Mouse (Mus musculus): ENCODE results near the gene Lamb1. TPM values are rescaled to one million over a fixed set of nuclear protein-coding genes. Genes with fewer than 3 reads are reported as not detected.

Gene Lamb1
- polyA plus RNA-seq, 1 experiment from 2014 or later: 39.4 TPM

DNA sequence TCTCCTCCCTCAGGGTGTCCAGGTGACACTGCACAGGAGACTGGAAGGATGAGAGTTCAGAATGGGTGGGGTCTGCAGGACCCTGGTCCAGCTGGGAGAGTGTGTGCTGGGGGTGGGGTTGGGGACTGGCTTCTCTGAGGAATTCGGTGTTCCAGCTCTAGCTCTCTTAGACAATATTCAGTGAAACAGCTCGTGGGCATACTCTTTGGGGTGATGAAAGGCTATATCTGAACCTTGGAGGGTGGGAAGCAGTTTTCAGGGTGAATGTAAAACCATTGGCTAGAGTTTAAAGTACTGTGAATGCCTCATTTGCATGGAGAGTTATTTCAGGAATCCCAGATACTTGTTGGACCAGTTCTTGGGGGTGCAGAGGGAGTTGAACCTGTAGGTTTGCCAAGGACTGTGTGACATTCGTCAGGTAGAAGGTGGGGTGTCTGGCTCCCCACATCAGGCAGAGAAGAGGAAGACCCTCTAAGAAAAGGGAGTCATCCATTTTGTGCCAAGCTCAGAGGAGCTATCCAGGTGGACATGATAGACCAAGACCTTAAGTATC, 25.9 kb upstream of the Lamb1 start:
- H3K4me1 ChIP-seq: no peaks in the 10 kb centered on the region
- no peaks in the 10 kb centered on the region; the same call in 1 of the 2 replicates for H3K27me3 ChIP-seq (replicated peaks)
- H3K36me3 ChIP-seq: no peaks in the 10 kb centered on the region
- 77% methylated on average over 3 of the region's 3 CpGs for WGBS
- no peak for ATAC-seq (ENCODE audit: low FRiP score, low read depth)
- no peak overlapping the region for H3K4me2 ChIP-seq (replicated peaks)
- H3K4me3 ChIP-seq: no peak overlapping the region
- no peak overlapping the region for H3K27ac ChIP-seq
- H3K9ac ChIP-seq: no peak overlapping the region
- H3K9me3 ChIP-seq: no peaks in the 10 kb centered on the region

- Histone ChIP-seq H3K27ac (no peak overlapping the region), H3K36me3 (no peaks in the 10 kb centered on the region), H3K4me3 (no peak overlapping the region), H3K9me3 (no peaks in the 10 kb centered on the region), H3K4me1 (no peaks in the 10 kb centered on the region), H3K27me3 (replicated peaks) (no peaks in the 10 kb centered on the region; the same call in 1 of the 2 replicates), H3K4me2 (replicated peaks) (no peak overlapping the region), H3K9ac (no peak overlapping the region)
- 83% methylated on average over 4 of the region's 4 CpGs for WGBS
- ATAC-seq (ENCODE audit: low FRiP score, low read depth): no peak
Observed at GRCm38 (mm10) chr12:31239798-31240197, 25.2 kb upstream of the Lamb1 start.

GRCm38 (mm10) chr12:31240470-31240869, 24.6 kb upstream of the Lamb1 start, which contains the start of gene Gm6993:
Gm6993 (plus strand) TSS chr12:31240770.
- WGBS: 85% methylated on average over 5 of the region's 5 CpGs
- H3K4me2 ChIP-seq (replicated peaks): no peak within 1 kb of the TSS
- no peaks in the 10 kb centered on the region for H3K9me3 ChIP-seq
- no peak for ATAC-seq (ENCODE audit: low FRiP score, low read depth)
- no peak within 1 kb of the TSS for H3K4me3 ChIP-seq
- H3K36me3 ChIP-seq: no peaks in the 10 kb centered on the region
- no peaks in the 10 kb centered on the region; the same call in 1 of the 2 replicates for H3K27me3 ChIP-seq (replicated peaks)
- no peaks in the 10 kb centered on the region for H3K4me1 ChIP-seq
- no peak within 1 kb of the TSS for H3K27ac ChIP-seq
- no peak within 1 kb of the TSS for H3K9ac ChIP-seq

DNA sequence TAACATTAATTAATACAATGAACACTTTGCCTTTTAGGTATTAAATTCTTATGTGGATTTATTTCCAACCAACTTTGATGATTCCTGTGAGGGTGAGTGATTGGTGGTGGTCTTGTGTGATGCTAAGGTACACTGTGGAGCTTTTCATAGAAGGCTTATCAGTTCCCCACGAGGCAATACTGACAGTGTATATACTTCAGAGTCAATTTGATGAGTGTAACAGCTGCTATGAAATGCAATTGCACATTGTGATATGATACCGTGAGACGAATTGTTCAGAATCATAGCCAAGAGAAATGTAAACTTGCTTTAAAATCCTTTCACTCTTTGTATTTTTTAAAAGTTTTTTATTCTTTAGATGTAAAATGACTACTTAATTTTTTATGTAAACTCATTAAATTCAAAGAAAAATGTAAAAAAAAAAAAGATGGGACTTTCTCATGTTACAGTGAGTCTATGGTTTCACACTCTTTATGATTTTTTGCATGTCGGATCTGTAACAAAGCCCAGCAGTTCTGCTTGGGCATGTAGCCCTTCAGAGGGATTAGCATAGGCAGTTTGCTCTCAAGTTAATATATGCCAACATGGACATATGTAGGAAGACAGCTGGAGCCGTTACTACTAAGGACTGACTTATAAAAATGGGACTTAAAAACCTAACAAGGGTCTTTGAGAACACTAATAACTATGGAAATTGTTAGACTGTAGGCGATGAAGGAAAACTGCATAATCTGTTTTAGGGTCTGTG, 23.3 kb upstream of the Lamb1 start:
- 83% methylated on average over 6 of the region's 6 CpGs for WGBS
- H3K27me3 ChIP-seq (replicated peaks): no peaks in the 10 kb centered on the region; the same call in 1 of the 2 replicates

DNA sequence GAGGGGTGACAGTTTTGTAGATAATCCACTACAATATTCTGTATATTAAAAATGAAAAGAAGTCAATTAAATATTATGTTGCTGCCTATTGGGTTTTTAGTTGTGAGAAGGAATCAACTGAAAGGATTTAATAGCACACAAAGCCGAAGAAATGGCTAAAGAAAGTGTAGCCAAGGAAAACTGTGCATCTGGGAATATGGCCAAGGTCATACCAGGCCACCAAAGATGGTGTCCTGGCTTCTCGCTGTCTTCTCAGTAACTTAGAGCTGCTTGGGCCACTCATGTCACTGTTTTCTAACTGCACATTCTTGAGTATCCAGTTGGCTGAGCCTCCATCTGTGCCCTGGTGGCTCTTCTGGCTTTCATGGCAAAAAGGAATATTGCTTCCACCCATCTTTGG, 21.0 kb upstream of the Lamb1 start:
- 90% methylated on average over 2 of the region's 2 CpGs for WGBS
- no peak overlapping the region for H3K9ac ChIP-seq
- H3K36me3 ChIP-seq: no peaks in the 10 kb centered on the region
- peaks cover 3% of the 10 kb centered on the region for H3K4me1 ChIP-seq
- no peak for ATAC-seq (ENCODE audit: low FRiP score, low read depth)
- no peaks in the 10 kb centered on the region; the same call in 1 of the 2 replicates for H3K27me3 ChIP-seq (replicated peaks)
- H3K4me2 ChIP-seq (replicated peaks): no peak overlapping the region
- H3K4me3 ChIP-seq: no peak overlapping the region
- no peak overlapping the region for H3K27ac ChIP-seq
- H3K9me3 ChIP-seq: no peaks in the 10 kb centered on the region

More for the DNA sequence above, 23.3 kb upstream of the Lamb1 start:
- Histone ChIP-seq H3K36me3 (no peaks in the 10 kb centered on the region), H3K27ac (no peak overlapping the region), H3K9me3 (no peaks in the 10 kb centered on the region), H3K9ac (no peak overlapping the region), H3K4me1 (no peaks in the 10 kb centered on the region), H3K4me2 (replicated peaks) (no peak overlapping the region), H3K4me3 (no peak overlapping the region)
- ATAC-seq (ENCODE audit: low FRiP score, low read depth): no peak

DNA sequence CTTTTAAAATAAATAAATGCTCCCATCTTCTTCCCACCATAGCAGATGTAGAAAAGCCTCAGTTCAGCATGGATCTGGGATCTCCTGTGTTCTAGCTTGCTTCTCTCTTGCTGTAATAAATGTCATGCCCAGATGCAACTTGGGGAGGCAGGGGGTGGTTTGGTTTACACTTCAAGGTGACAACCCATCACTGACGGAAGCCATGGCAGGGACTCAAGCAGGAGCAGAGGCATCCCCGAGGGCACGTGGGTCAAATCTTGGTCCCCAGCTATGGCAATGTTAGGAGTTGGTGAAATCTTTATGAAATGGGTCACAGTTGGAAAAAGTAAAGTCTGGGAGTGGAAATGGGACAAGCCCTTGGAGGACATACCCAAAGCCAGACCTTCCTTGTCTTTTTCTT, 20.3 kb upstream of the Lamb1 start:
- no peak overlapping the region for H3K27ac ChIP-seq
- H3K9me3 ChIP-seq: no peaks in the 10 kb centered on the region
- WGBS: 92% methylated on average over 3 of the region's 3 CpGs
- no peaks in the 10 kb centered on the region for H3K36me3 ChIP-seq
- no peaks in the 10 kb centered on the region; the same call in 1 of the 2 replicates for H3K27me3 ChIP-seq (replicated peaks)
- H3K9ac ChIP-seq: no peak overlapping the region
- no peak overlapping the region for H3K4me2 ChIP-seq (replicated peaks)
- H3K4me3 ChIP-seq: no peak overlapping the region
- peaks cover 3% of the 10 kb centered on the region for H3K4me1 ChIP-seq
- no peak for ATAC-seq (ENCODE audit: low FRiP score, low read depth)

GRCm38 (mm10) chr12:31246153-31246552, 18.9 kb upstream of the Lamb1 start:
- no peaks in the 10 kb centered on the region; the same call in 1 of the 2 replicates for H3K27me3 ChIP-seq (replicated peaks)
- no peak for ATAC-seq (ENCODE audit: low FRiP score, low read depth)
- no peak overlapping the region for H3K27ac ChIP-seq
- no peaks in the 10 kb centered on the region for H3K36me3 ChIP-seq
- no peak overlapping the region for H3K4me2 ChIP-seq (replicated peaks)
- no peak overlapping the region for H3K4me3 ChIP-seq
- no peaks in the 10 kb centered on the region for H3K9me3 ChIP-seq
- no peak overlapping the region for H3K9ac ChIP-seq
- H3K4me1 ChIP-seq: peaks cover 3% of the 10 kb centered on the region
- 61% methylated on average over 3 of the region's 3 CpGs for WGBS

GRCm38 (mm10) chr12:31246615-31247014, 18.4 kb upstream of the Lamb1 start:
- Histone ChIP-seq H3K9ac (no peak overlapping the region), H3K27me3 (replicated peaks) (no peaks in the 10 kb centered on the region; the same call in 1 of the 2 replicates), H3K4me2 (replicated peaks) (no peak overlapping the region), H3K4me3 (no peak overlapping the region), H3K4me1 (peaks cover 3% of the 10 kb centered on the region), H3K36me3 (no peaks in the 10 kb centered on the region), H3K27ac (no peak overlapping the region), H3K9me3 (no peaks in the 10 kb centered on the region)
- WGBS: 36% methylated on average over 3 of the region's 3 CpGs
- ATAC-seq (ENCODE audit: low FRiP score, low read depth): no peak

- Histone ChIP-seq H3K36me3 (no peaks in the 10 kb centered on the region), H3K27ac (no peak overlapping the region), H3K27me3 (replicated peaks) (no peaks in the 10 kb centered on the region), H3K4me3 (no peak overlapping the region), H3K9ac (no peak overlapping the region), H3K9me3 (no peaks in the 10 kb centered on the region), H3K4me2 (replicated peaks) (no peak overlapping the region), H3K4me1 (peaks cover 3% of the 10 kb centered on the region)
- no peak for ATAC-seq (ENCODE audit: low FRiP score, low read depth)
- 30% methylated on average over 3 of the region's 3 CpGs for WGBS
Observed at GRCm38 (mm10) chr12:31248165-31248564, 16.9 kb upstream of the Lamb1 start.

DNA sequence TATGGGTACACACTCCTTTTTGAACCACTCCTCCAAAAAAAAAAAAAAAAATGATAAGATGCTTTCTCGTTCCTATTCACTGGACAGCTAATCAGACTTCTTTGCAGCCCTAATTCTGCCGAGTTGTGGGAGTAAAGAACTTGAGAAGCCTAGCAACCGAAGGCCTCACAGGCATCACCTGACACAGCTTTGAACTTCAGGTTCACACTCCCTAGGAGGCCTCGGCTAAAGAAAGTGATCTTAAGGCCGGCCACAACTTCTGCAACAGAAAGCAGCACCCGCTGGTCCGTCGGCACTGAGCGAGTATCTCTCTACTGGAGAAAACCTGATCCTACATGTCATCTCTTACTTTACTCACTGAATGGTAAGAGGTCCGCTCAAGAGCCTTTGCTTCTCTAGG, 16.4 kb upstream of the Lamb1 start:
- Histone ChIP-seq H3K4me3 (no peak overlapping the region), H3K27me3 (replicated peaks) (no peaks in the 10 kb centered on the region), H3K27ac (no peak overlapping the region), H3K9ac (no peak overlapping the region), H3K9me3 (no peaks in the 10 kb centered on the region), H3K4me2 (replicated peaks) (no peak overlapping the region), H3K36me3 (no peaks in the 10 kb centered on the region), H3K4me1 (peaks cover 3% of the 10 kb centered on the region)
- ATAC-seq (ENCODE audit: low FRiP score, low read depth): no peak
- 39% methylated on average over 10 of the region's 10 CpGs for WGBS

DNA sequence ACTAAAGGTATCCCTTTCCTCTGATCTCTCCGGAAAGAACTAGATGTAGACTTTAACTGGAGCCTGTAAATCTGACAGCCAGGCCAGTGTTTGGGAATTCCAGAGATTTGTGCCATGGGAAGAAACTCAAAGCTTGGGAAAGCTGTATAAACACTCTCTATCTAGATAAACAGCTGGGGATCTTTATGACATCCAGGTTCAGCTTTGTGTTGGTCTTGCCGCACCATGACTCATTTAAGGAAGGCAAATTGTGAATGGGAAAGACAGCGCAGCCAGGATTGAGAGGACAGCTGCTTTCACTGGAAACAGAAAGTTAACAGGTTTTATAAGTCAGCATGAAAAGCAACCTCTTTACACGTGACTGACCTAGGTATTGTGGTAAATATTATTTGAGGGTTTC, 12.8 kb upstream of the Lamb1 start:
- Histone ChIP-seq H3K36me3 (no peaks in the 10 kb centered on the region), H3K4me1 (peaks cover 3% of the 10 kb centered on the region), H3K9ac (no peak overlapping the region), H3K27ac (no peak overlapping the region), H3K4me3 (no peak overlapping the region), H3K9me3 (no peaks in the 10 kb centered on the region), H3K4me2 (replicated peaks) (no peak overlapping the region), H3K27me3 (replicated peaks) (no peaks in the 10 kb centered on the region)
- ATAC-seq (ENCODE audit: low FRiP score, low read depth): no peak
- 65% methylated on average over 4 of the region's 4 CpGs for WGBS

GRCm38 (mm10) chr12:31254978-31255377, 10.1 kb upstream of the Lamb1 start:
- no peak overlapping the region for H3K9ac ChIP-seq
- H3K4me1 ChIP-seq: no peaks in the 10 kb centered on the region
- H3K27me3 ChIP-seq (replicated peaks): no peaks in the 10 kb centered on the region
- no peak overlapping the region for H3K4me3 ChIP-seq
- no peak overlapping the region for H3K27ac ChIP-seq
- no peaks in the 10 kb centered on the region for H3K9me3 ChIP-seq
- no peaks in the 10 kb centered on the region for H3K36me3 ChIP-seq
- H3K4me2 ChIP-seq (replicated peaks): no peak overlapping the region
- no peak for ATAC-seq (ENCODE audit: low FRiP score, low read depth)
- 88% methylated on average over 8 of the region's 8 CpGs for WGBS
